Mouse (Mus musculus) CH12.LX (cell line): ENCODE results near the gene Socs7. TPM values are rescaled to one million over a fixed set of nuclear protein-coding genes. Genes with fewer than 3 reads are reported as not detected.

ENCODE experiments used
- DNase-seq: peaks from one replicate; pipeline ENCODE4 v3.0.0-alpha.2; 2013; ENCODE audit errors: extremely low read depth
- H3K27ac ChIP-seq: 2 replicates; pipeline ENCODE4 v1.5.1; 2012; ENCODE audit warnings: low read depth, mild to moderate bottlenecking, control low read depth, moderate library complexity; ENCODE audit not compliant: insufficient read depth
- H3K27me3 ChIP-seq: replicated peaks from 2 replicates; pipeline ENCODE3; 2012; ENCODE audit warnings: inconsistent platforms
- H3K36me3 ChIP-seq, 2 experiments: replicated peaks in 1 of 2; 2 replicates each; pipeline versions ENCODE3 to v1.6.1; 2012; ENCODE audit warnings: inconsistent platforms in 1 of 2, low read length in 1 of 2, mild to moderate bottlenecking in 1 of 2, mixed read lengths in 1 of 2, moderate library complexity in 1 of 2; ENCODE audit not compliant: control insufficient read depth in 1 of 2, insufficient read depth in 1 of 2
- H3K4me1 ChIP-seq, 2 experiments: 2 replicates each; pipeline ENCODE4 v1.6.1; 2012; ENCODE audit warnings: inconsistent platforms in 1 of 2, moderate library complexity in 1 of 2; ENCODE audit not compliant: insufficient read depth in 2 of 2, control insufficient read depth in 1 of 2
- H3K4me2 ChIP-seq: 2 replicates; pipeline ENCODE4 v1.6.1; 2012; ENCODE audit warnings: low read depth, mild to moderate bottlenecking, control low read depth; ENCODE audit not compliant: poor library complexity, insufficient read depth, severe bottlenecking
- H3K4me3 ChIP-seq, 3 experiments: fragments of 150-350 bp in 1 of 3; sonication (generic) in 1 of 3; replicated peaks in 1 of 3; 2 replicates each; pipeline versions ENCODE3 to v1.5.1; 2011 to 2012; ENCODE audit warnings: low read depth in 2 of 3, low read length in 2 of 3, mild to moderate bottlenecking in 2 of 3, moderate library complexity in 2 of 3, control low read depth in 1 of 3, improper control_type of control experiment in 1 of 3, inconsistent platforms in 1 of 3, mixed read lengths in 1 of 3; ENCODE audit not compliant: poor library complexity in 1 of 3
- H3K79me2 ChIP-seq: replicated peaks from 2 replicates; pipeline ENCODE4 v1.6.1; 2012; ENCODE audit warnings: mild to moderate bottlenecking, moderate library complexity; ENCODE audit not compliant: control insufficient read depth, poor library complexity, insufficient read depth, severe bottlenecking; ENCODE audit errors: extremely low read depth
- H3K9ac ChIP-seq: 2 replicates; pipeline ENCODE4 v1.6.1; 2012; ENCODE audit warnings: low read depth, mild to moderate bottlenecking, control low read depth, moderate library complexity; ENCODE audit not compliant: insufficient read depth
- H3K9me3 ChIP-seq: replicated peaks from 2 replicates; pipeline ENCODE3; 2012; ENCODE audit warnings: low read length, inconsistent platforms, mixed read lengths
- BHLHE40 ChIP-seq: IDR thresholded peaks from 2 replicates; pipeline ENCODE4 v1.6.1; 2011; ENCODE audit warnings: mild to moderate bottlenecking, low read depth, low read length, improper control_type of control experiment
- CTCF ChIP-seq, 2 experiments: IDR thresholded peaks in 1 of 2; conservative IDR thresholded peaks in 1 of 2; 2 replicates each; pipeline ENCODE4 v1.5.1; 2011 to 2012; ENCODE audit warnings: low read depth in 2 of 2, low read length in 2 of 2, improper control_type of control experiment in 1 of 2, inconsistent platforms in 1 of 2, mild to moderate bottlenecking in 1 of 2, moderate library complexity in 1 of 2
- ELF1 ChIP-seq: IDR thresholded peaks from 2 replicates; pipeline ENCODE4 v1.6.1; 2014; ENCODE audit warnings: low read depth, mild to moderate bottlenecking, inconsistent platforms, low read length, improper control_type of control experiment
- GABPA ChIP-seq: IDR thresholded peaks from 2 replicates; pipeline ENCODE4 v1.6.1; 2012; ENCODE audit warnings: low read depth, low read length, improper control_type of control experiment, inconsistent platforms; ENCODE audit not compliant: insufficient replicate concordance
- IRF4 ChIP-seq: IDR thresholded peaks from 2 replicates; pipeline ENCODE4 v1.6.1; 2014; ENCODE audit warnings: low read depth, mild to moderate bottlenecking, inconsistent platforms, low read length, improper control_type of control experiment
- JUN ChIP-seq: IDR thresholded peaks from 2 replicates; pipeline ENCODE4 v1.6.1; 2011; ENCODE audit warnings: low read depth, mild to moderate bottlenecking, low read length, improper control_type of control experiment, moderate library complexity; ENCODE audit not compliant: insufficient read depth
- MAZ ChIP-seq: IDR thresholded peaks from 2 replicates; pipeline ENCODE4 v1.6.1; 2012; ENCODE audit warnings: low read depth, mild to moderate bottlenecking, inconsistent platforms, low read length, improper control_type of control experiment, moderate library complexity
- NELFE ChIP-seq: IDR thresholded peaks from 2 replicates; pipeline ENCODE4 v1.6.1; 2011; ENCODE audit warnings: low read depth, low read length, improper control_type of control experiment
- PAX5 ChIP-seq: IDR thresholded peaks from 2 replicates; pipeline ENCODE4 v1.6.1; 2012; ENCODE audit warnings: low read length, inconsistent platforms, mixed read lengths
- RAD21 ChIP-seq: IDR thresholded peaks from 2 replicates; pipeline ENCODE4 v1.6.1; 2011; ENCODE audit warnings: low read depth, mild to moderate bottlenecking, low read length, improper control_type of control experiment, moderate library complexity
- RCOR1 ChIP-seq: conservative IDR thresholded peaks from 2 replicates; pipeline ENCODE4 v1.6.1; 2012; ENCODE audit warnings: low read depth, mild to moderate bottlenecking, inconsistent platforms, low read length, improper control_type of control experiment
- SMC3 ChIP-seq: IDR thresholded peaks from 2 replicates; pipeline ENCODE4 v1.6.1; 2011; ENCODE audit warnings: low read depth, low read length, improper control_type of control experiment
- TBP ChIP-seq: conservative IDR thresholded peaks from 2 replicates; pipeline ENCODE4 v1.6.1; 2011; ENCODE audit warnings: low read depth, low read length, improper control_type of control experiment
- TCF12 ChIP-seq: IDR thresholded peaks from 2 replicates; pipeline ENCODE4 v1.6.1; 2014; ENCODE audit warnings: low read depth, mild to moderate bottlenecking, inconsistent platforms, low read length, improper control_type of control experiment
- USF2 ChIP-seq: conservative IDR thresholded peaks from 2 replicates; pipeline ENCODE4 v1.6.1; 2011; ENCODE audit warnings: low read depth, low read length, improper control_type of control experiment
- ZC3H11A ChIP-seq: IDR thresholded peaks from 2 replicates; pipeline ENCODE4 v1.6.1; 2012; ENCODE audit warnings: low read depth, mild to moderate bottlenecking, inconsistent platforms, low read length, improper control_type of control experiment
- ZKSCAN1 ChIP-seq: IDR thresholded peaks from 2 replicates; pipeline ENCODE4 v1.6.1; 2012; ENCODE audit warnings: low read depth, inconsistent platforms, low read length, improper control_type of control experiment, borderline replicate concordance
- ZNF384 ChIP-seq: IDR thresholded peaks from 2 replicates; pipeline ENCODE4 v1.6.1; 2012; ENCODE audit warnings: low read depth, low read length, improper control_type of control experiment, inconsistent platforms
- dilution Hi-C: fragments of 300-500 bp; cut with MboI; formaldehyde crosslinking; loops from 2 replicates; pipeline ENCODE4 v1.14.3; 2020; ENCODE audit warnings: low sequenced_read_pairs; ENCODE audit not compliant: extremely low pct_unique_long_range_greater_than_20kb, extremely low pct_ligation_motif_present
- in situ Hi-C: fragments of 300-500 bp; cut with MboI; formaldehyde crosslinking; loops from 3 replicates; pipeline ENCODE4 v1.14.3; 2019; ENCODE audit warnings: low sequenced_read_pairs, low pct_ligation_motif_present, low pct_unique_long_range_greater_than_20kb, mixed read lengths
- polyA plus RNA-seq: library from polyadenylated mRNA; unstranded; fragments of >175 nt; gene quantifications from 2 replicates; pipeline ENCODE4 v1.2.1, GENCODE M21; 2012; ENCODE audit warnings: low read depth; ENCODE audit not compliant: insufficient read length
- total RNA-seq, 2 experiments: library from RNA; depleted of rRNA; stranded (reverse); fragments of 300-350 nt in 1 of 2; fragments of >200 nt in 1 of 2; gene quantifications; 2 replicates each; pipeline ENCODE4 v1.2.3; 2012 to 2014

The Socs7 gene
- total and polyA plus RNA-seq, 3 experiments: 11.9 to 17.4 (median 15.1) TPM

- Histone ChIP-seq H3K4me3 (no peak overlapping the region), H3K27ac (no peak overlapping the region), H3K79me2 (no peaks in the 10 kb centered on the region), H3K36me3 (peaks cover 0 to 1% of the 10 kb centered on the region in 2 experiments), H3K9ac (no peak overlapping the region), H3K4me1 (peaks cover 19 to 61% of the 10 kb centered on the region in 2 experiments), H3K9me3 (no peaks in the 10 kb centered on the region), H3K4me2 (no peak overlapping the region), H3K27me3 (no peaks in the 10 kb centered on the region)
- peak; percentile 63 for DNase-seq
- in situ Hi-C loops (no loop called here), dilution Hi-C loops (no loop called here)
- no peak; the same call in 1 of the 2 replicates for TF ChIP-seq NELFE
- TF ChIP-seq RAD21: peak; percentile 93
- TF ChIP-seq MAZ: no peak
- TF ChIP-seq ZNF384: no peak
- no peak for TF ChIP-seq JUN
- TF ChIP-seq ZC3H11A: peak; percentile 64
- TF ChIP-seq USF2: no peak
- TF ChIP-seq IRF4: 0 out of 2 replicates have a peak, but pooled peaks have one; percentile 21
- peak; percentile 96 for TF ChIP-seq SMC3
- no peak for TF ChIP-seq RCOR1
- peak; percentile 45; the same call in 1 of the 2 replicates for TF ChIP-seq BHLHE40
- no peak for TF ChIP-seq TCF12
- no peak for TF ChIP-seq TBP
- no peak for TF ChIP-seq PAX5
- TF ChIP-seq CTCF (conservative IDR thresholded peaks at IDR 0.05 in 1 of 2, IDR thresholded peaks at IDR 0.05 in 1 of 2; ENCODE audit: low read depth in 2 of 2, low read length in 2 of 2): peak; percentile 91 to 96
- no peak for TF ChIP-seq ZKSCAN1
Observed at GRCm38 (mm10) chr11:97432015-97432414, 69.7 kb downstream of the Socs7 start.

- TF ChIP-seq ELF1 (0 out of 2 replicates have a peak, but pooled peaks have one; percentile 30), GABPA (no peak)
- Histone ChIP-seq H3K9ac (no peak overlapping the region), H3K4me2 (no peak overlapping the region), H3K9me3 (no peaks in the 10 kb centered on the region), H3K27ac (no peak overlapping the region), H3K27me3 (no peaks in the 10 kb centered on the region), H3K36me3 (peaks cover 0 to 4% of the 10 kb centered on the region in 2 experiments), H3K79me2 (no peaks in the 10 kb centered on the region), H3K4me1 (peaks cover 13 to 62% of the 10 kb centered on the region in 2 experiments), H3K4me3 (no peak overlapping the region)
- dilution Hi-C loops: no loop called here
- in situ Hi-C loops: no loop called here
- DNase-seq: no peak
Observed at GRCm38 (mm10) chr11:97432983-97433539, 70.7 kb downstream of the Socs7 start.
